ENCODE assay signal across 8 mouse cellular contexts in the genomic region with DNA sequence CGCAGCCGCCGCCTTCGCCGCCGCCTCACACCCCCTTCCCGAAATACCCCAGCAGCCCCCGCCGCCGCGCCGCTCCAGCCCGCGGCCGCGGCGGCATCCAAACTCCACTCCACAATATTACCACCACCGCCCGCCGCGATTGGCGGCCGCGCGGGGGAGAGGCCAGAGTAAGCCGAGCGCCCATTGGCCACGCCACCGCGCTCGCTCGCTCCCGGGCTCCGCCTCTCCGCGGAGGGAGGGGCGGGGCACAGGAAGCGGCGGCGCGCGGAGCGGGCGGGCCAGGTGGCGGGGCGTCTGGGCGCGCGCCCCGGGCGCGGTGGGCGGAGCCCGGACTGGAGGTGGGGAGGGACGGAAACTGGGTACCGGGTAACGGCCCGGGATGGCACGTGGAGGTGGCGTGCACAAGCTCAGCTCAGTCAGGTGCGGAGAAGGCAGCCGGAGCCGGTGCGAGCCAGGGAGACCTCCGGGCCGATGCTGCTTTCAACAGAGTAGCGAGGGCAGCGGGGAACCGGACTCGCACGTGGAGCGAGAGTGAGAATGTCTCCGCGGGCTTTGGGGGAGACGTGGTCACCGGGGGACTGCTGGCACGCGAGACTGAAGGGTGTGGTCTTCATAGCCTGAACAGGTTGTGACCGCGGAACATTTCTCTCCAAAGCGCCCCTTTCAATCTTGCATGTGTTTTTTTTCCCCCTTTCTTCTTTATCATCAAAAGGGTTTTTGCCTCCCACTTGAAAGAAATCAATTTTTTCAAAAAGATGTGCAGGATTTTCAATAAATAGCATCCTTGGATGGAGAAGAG. TPM values are rescaled to one million over a fixed set of nuclear protein-coding genes. Genes with fewer than 3 reads are reported as not detected.
DNase-seq lines count a peak whose midpoint lies in the region; ATAC-seq lines count a peak whose summit lies in the region.

A gene (minus strand): TSS at position 81 of the 799 bp plus-strand sequence.

- peak within 1 kb of the TSS; percentile 94 for H3K27ac ChIP-seq in hindbrain, embryonic 12.5 days

- H3K4me3 ChIP-seq in hindbrain, embryonic 12.5 days: peak within 1 kb of the TSS; percentile 78

- peak within 1 kb of the TSS; percentile 88 for H3K9ac ChIP-seq in hindbrain, embryonic 12.5 days

- DNase-seq in NIH3T3 (ENCODE audit: low read depth): peak; percentile 96
- peak; percentile 97 to 98 for DNase-seq in cerebellum, postnatal 10 days
- peak; percentile 89 to 94 for DNase-seq in frontal cortex, postnatal 10 days (ENCODE audit: low spot score in 2 of 2)
- peak; percentile 88 to 95 for DNase-seq in layer of hippocampus, postnatal 14 days (ENCODE audit: low spot score in 2 of 2)
- DNase-seq in lung, postnatal 14 days: peak; percentile 94
- peak; percentile 87 for DNase-seq in retina, adult 2 months (ENCODE audit: low read depth, low spot score)
- DNase-seq in thymus, postnatal 36 days: peak; percentile 97 to 98

- no peaks in the 10 kb centered on the region for H3K9me3 ChIP-seq in hindbrain, embryonic 12.5 days (replicated peaks)

- H3K27me3 ChIP-seq in hindbrain, embryonic 12.5 days: no peaks in the 10 kb centered on the region

- ATAC-seq in hindbrain, embryonic 12.5 days (ENCODE audit: low FRiP score): peak; percentile 99

- WGBS in hindbrain, embryonic 12.5 days: under 1% methylated on average over 78 of the region's 81 CpGs

- H3K36me3 ChIP-seq in hindbrain, embryonic 12.5 days: no peaks in the 10 kb centered on the region

- H3K4me1 ChIP-seq in hindbrain, embryonic 12.5 days: 0 out of 2 replicates have a peak, but pooled peaks cover 4% of the 10 kb centered on the region

- H3K4me2 ChIP-seq in hindbrain, embryonic 12.5 days (replicated peaks): peak within 1 kb of the TSS; percentile 83

RNA-seq across cellular contexts. Expression of the gene that starts here (rescaled TPM):
- polyA plus RNA-seq in hindbrain, embryonic 12.5 days (2016; fragmentation: Nextera tagmentation; extraction: Ambion mirVana): 12.6 and 14.9 TPM in 2 replicates
- total RNA-seq in layer of hippocampus, postnatal 14 days (2021): 10 to 100 TPM; 49.9 to 53.9 TPM

Comparison
In these comparisons a context has a peak if more than half of its experiments do, and no peak if none do; other contexts are left out.
1. Peak in every context shown above with its lines: DNase-seq, ATAC-seq, H3K4me3 ChIP-seq and H3K27ac ChIP-seq.